Mouse (Mus musculus) heart, adult 8-10 months (tissue): ENCODE data around the gene Etl4. TPM values are rescaled to one million over a fixed set of nuclear protein-coding genes. Genes with fewer than 3 reads are reported as not detected.
A peak's percentile ranks its signal among the peaks of the same experiment; 100 is the strongest.

ENCODE experiments used
- DNase-seq: peaks from one replicate; pipeline ENCODE4 v3.0.0; 2022; ENCODE audit warnings: low spot score
- total RNA-seq, 4 experiments: library from RNA; stranded (reverse); gene quantifications; 2 replicates each; pipeline ENCODE4 v1.2.4; 2022

Etl4 gene
- total RNA-seq, 4 experiments from 2014 or later: 35.1 to 36.3 (median 35.2) TPM

- DNase-seq: peak; percentile 6
Observed at GRCm38 (mm10) chr2:20443671-20444440, 534.3 kb downstream of the Etl4 start.

DNA sequence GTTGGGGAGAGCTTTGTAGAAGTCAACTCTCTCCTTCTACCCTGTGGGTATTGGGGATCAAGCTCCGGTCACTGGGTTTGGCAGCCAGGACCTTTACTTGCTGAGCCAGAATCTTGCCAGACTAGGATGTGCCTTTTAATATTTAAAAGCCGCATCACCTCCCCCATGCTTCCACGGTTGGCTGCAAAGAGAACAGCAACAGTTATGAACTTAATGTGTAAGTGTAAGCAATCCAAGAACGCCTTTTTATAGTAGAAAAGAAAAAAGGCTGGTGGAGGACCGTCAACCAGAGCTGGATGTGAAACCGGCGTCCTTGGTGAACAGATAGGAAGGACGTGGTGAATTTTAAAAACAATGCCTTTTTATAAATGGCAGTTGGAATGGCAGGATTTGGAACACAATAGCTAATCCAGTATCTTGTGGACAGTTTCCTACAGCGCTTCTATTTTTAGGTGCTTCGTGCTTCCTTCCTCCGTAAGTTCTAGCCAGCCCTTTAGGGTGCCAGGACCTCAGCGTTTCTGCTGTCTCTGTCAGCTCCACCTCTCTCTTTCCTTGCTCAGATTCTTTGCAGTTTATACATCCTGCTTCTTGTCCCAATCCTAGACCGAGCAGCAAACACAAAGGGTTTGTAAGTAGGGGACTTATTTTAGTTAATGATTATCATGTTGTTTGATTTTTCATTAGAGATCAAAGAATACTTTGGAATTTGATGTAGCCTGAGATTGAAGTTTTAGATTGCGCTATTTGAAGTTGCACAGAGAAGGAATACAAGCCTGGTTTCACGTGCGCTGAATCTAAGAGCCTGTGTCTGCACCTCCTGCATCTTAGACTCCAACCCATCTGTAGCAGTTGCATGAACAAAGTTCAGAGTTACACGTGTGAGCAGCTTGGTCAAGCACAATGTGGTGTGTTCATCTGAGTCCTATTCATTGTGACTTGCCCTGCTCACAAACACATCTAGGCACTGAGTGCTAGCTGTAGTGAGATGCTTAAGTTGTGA is 535.9 kb downstream of the Etl4 start:
- DNase-seq: peak; percentile 71

DNA sequence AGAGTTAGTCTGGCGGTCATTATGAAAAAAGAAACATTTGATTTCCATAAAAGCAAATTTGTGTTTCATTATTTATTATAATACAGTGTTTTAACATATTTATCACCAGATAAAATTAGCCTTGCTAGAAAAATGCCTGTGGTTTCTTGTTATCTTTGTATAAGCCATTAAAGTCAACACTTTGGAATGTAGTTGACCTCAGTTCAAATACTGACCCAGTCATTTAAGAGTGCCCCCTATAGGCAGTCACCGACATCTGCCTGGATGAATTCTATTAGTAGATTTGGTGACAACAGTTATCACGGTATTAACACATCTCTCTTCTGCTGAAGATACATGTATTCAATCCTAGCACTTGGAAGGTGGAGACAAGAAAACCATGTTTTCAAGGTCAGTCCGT is 536.6 kb downstream of the Etl4 start:
- DNase-seq: no peak

GRCm38 (mm10) chr2:20450945-20451344 is 541.4 kb downstream of the Etl4 start:
- no peak for DNase-seq

GRCm38 (mm10) chr2:20453506-20454206 is 544.1 kb downstream of the Etl4 start:
- DNase-seq: no peak

DNA sequence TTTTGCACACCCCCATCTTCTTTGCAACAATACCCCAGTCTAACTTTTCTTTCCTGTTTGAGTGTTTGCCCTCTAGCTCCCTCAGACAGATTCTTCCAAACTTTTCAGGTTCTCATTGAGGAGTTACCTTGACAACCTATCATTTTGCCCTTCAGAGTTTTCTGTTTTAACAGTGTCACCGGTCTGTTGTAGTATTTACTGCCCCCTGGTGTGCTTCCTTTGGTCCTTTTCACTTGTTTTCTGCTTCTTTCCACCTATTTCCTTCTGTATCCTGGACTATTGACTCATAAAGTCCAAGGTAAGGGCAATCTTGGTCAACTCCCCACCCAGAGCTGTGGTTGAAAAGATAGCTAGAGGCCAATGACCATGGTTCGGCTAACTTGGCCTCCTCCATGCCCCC is 569.6 kb downstream of the Etl4 start:
- no peak for DNase-seq

- DNase-seq: no peak
Observed at GRCm38 (mm10) chr2:20486137-20486788, 576.7 kb downstream of the Etl4 start.

DNA sequence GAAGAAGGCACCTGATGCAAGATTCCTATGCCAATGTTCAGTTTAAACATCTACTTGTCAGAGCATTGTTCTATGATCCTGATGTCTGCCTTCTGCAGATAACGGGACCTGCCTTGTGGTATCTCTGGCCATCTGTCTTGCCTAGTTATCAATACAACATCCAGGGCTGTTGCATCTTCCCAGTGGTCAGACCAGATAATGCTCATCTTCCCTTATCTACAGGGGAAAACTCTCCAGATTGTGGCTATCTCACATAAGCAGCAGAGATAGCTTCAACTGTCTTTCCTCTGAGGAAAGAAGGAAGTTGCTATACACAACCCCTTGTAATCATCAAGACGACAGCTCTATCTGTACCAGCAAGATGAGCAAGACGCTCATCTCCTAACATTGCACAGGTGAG is 579.5 kb downstream of the Etl4 start:
- DNase-seq: no peak

DNA sequence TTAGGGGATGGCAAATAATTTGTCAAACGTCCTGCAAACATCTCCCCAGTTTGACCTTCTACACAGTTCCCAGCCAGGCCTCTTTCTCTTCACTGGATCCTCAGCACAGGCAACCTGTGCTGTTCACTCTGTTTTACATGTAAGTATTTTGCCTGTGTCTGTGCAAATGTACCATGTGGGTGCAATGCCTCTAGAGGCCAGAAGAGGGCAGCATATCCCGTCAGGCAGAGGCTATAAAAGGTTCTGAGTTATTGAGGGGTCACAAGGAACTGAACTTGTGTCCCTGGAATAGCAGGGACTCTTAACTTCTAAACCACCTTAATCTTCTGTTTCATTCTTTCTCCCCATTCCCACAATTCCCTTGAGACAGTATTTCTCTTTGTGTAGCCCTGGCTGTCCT is 582.5 kb downstream of the Etl4 start:
- DNase-seq: no peak

DNA sequence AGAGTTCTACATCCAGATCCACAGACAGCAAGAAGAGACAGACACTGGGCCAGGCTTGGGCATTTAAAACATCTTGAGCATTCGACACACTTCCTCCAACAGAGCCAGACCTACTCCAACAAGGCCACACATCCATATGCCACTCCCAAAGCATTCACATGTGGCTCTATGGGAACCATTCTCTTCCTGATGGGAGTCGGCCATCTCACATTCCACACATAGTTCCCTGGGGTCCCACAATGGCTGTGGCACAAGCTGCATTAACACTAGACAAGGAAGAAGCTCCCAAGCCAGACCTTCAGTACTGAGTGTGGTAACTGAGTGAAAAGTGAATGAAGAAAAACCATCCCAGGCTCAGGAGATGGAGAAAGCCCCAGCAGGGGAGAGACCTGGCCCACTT is 584.2 kb downstream of the Etl4 start:
- no peak for DNase-seq

- DNase-seq: peak; percentile 68
Observed at GRCm38 (mm10) chr2:20494666-20495065, 585.1 kb downstream of the Etl4 start.

DNA sequence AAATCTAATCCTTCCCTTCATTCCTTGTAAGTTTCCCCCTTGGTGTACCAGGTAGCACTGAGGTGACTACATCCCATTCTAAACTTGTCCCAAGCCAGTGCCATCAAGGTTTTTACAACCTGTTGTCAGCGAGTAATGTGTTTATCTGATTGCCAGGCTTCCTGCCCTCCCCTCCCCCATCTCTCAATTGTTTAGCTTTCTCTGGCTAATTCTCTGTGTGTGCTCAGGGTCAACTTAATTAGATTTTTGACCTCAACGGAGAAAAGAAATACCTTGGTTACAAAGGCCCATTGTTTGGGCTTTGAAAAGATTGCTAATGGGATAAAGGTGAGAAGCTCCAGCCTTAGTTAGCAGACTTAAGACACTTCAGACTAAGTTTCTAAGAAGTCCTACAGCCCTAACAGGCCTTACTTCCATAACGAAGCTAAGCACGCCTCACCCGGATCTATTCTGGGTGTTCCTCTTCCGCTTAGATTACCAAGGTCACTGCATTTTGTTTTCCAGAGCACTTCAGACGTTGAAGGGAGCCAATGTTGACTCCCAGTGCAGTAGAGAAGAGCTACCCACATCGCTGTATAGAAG is 586.7 kb downstream of the Etl4 start:
- DNase-seq: peak; percentile 26

DNA sequence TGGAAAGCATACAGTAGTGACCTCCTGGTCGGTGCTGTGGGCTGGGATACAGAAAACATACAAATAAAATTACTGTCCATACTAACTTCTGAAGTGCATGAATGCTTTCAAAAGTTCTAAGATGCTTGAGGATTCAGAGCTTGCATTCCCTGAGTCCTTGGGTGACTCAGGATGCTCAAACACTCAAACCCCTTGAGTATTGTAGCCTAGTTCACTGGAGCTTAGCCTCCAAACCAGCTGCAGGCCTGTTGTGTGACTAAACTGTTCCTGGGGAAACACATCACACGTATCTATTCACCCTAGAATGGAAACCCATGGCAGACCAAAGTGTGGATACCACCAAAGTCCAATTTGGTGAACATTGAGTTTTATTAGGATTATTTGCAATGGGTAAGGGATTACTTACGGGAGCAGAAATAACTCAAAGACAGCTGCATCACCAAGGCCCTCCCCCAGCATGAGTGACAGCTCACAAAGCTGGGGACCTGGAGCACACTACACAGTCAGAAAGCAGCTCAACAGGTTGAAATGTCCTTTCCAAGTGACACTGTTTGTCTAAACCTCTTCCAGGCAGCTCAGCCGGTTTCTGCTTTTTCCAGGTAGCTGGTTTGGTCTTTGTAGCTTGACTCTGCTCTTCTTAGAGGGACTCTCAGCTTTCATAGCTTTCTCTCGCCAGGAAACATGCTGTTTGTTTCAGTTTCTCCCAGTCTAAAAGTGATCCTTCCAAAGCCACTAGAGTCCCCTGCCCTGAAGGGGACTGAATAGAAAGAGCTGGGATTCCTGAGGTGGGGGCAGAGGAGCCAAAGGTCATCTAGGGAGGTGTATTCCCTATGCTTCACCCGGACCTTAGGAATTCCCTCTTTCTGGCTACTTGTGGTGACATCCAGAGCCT is 598.5 kb downstream of the Etl4 start:
- DNase-seq: no peak

- no peak for DNase-seq
Observed at GRCm38 (mm10) chr2:20508724-20509052, 599.1 kb downstream of the Etl4 start.

- no peak for DNase-seq
Observed at GRCm38 (mm10) chr2:20510061-20510460, 600.5 kb downstream of the Etl4 start.

- no peak for DNase-seq
Observed at GRCm38 (mm10) chr2:20516270-20516865, 606.8 kb downstream of the Etl4 start.

- DNase-seq: no peak
Observed at GRCm38 (mm10) chr2:20517853-20518252, 608.3 kb downstream of the Etl4 start.

DNA sequence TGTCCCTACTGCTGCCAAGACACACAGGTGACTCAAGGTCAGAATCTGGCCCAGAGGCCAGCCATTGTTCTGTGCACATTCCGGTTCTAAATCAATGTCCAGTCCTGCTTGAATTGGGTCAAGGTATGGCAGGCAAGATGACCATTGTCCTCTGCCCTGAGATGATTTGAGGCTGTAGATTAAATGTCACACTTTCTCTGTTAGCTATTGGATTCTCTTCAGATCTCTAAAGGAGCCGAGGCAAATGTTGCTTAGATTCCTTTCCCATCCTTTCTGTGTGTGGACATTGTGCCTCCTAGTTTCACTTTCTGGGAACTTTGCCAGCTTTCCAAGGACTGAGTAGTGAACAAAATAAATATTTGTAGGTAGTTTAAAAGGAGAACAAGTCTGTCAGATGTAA is 608.9 kb downstream of the Etl4 start:
- peak; percentile 47 for DNase-seq

DNA sequence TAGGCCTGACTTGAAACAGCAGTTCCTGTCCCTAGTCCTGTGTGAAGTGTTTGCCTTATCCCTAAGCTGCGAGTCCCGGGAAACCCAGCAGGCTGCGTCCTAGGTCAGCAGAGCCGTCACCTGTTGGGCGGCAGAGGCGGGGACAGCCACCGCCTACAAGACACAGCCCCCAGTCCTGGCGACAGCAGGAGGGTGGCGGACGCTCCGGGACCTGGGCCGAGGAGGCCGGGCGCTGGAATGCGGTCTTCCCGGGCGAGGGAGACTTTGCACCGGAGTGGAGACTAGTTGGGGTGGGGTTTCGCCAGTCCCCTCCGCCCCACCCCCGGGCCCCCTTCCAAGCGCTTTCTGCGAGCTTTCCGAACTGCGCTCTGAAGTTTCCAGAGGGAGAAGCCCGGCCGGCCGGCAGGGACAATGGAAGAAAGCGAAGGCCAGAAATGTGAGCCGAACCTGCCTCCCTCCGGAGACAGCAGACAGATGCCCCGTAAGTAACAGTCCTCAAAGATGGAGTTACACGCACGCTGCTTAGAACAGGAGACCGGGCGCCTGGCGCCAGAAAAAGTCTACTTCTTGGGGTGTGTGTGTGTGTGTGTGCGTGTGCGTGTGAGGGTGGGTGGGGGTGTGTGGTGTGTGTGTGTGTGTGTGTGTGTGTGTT is 610.0 kb downstream of the Etl4 start:
- DNase-seq: peak; percentile 63
